In the genomic region with DNA sequence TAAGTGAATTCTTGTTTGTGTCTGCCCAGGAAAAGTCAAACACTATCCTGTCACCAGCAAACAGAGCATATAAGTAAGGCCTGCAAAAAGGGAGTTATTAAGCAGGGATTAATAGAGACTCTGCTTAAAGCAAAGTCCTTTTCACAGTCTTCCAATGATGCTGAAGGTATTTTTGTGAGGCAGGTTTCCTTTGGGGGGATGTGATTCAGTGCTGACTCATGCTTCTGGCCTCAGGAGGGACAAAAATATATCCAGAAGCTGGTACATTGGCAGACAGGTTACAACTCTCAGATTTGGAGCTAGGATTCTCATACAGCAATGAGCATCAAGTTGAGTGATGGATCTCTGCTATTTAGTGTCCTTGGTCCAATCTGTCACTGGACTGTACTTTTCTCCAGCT, we compare ENCODE assay signal across 21 mouse cellular contexts.
A peak's percentile ranks its signal among the peaks of the same experiment; 100 is the strongest.
DNase-seq lines count a peak whose midpoint lies in the region; ATAC-seq lines count a peak whose summit lies in the region.
"Had no signal": no experiment of that assay in that cellular context is flagged by ENCODE, and none has a peak within 500 bp of the region (broad histone marks: within the 10 kb centered on the region; RNA-seq: fewer than 3 reads in every experiment).

No protein-coding gene starts in this region.

- ATAC-seq in frontal cortex, adult (ENCODE audit: low TSS enrichment) = peak; percentile 90
- ATAC-seq: activated CD4-positive, CD25-positive, alpha-beta regulatory T cell, adult 4 months; CD4-positive, CD25-positive, alpha-beta regulatory T cell, adult 4 months; Patski had no signal

- DNase-seq in frontal cortex, postnatal 25 days (ENCODE audit: low spot score in 2 of 2) = no peak
- DNase-seq in right cerebral cortex, adult 18-20 months = peak; percentile 34
- no peak for DNase-seq in right cerebral cortex, postnatal 10 days (ENCODE audit: low spot score in 2 of 2)
- DNase-seq in right cerebral cortex, adult 2 months (ENCODE audit: low spot score in 2 of 2) = peak; percentile 15 to 24
- DNase-seq in right cerebral cortex, postnatal 14 days = no peak
- peak; percentile 72 for DNase-seq in brain, adult 2 months (ENCODE audit: low read depth, low spot score)
- no peak for DNase-seq in kidney, postnatal 4 days
- DNase-seq: adrenal gland, adult 2 months; adrenal gland, adult 8-10 months; adrenal gland, postnatal 10 days; adrenal gland, postnatal 14 days; adrenal gland, postnatal 25 days; adrenal gland, postnatal 36 days; B cell, adult 2 months; cerebellum, adult 11 months; cerebellum, adult 11-12 months; cerebellum, adult 18-20 months had no signal

Comparison
In these comparisons a context has a peak if more than half of its experiments do, and no peak if none do; other contexts are left out.
1. DNase-seq: peak in right cerebral cortex, adult 18-20 months (single experiment), right cerebral cortex, adult 2 months (2 of 2) and brain, adult 2 months (single experiment); none in frontal cortex, postnatal 25 days (0 of 2), right cerebral cortex, postnatal 10 days (0 of 2), right cerebral cortex, postnatal 14 days (single experiment) and kidney, postnatal 4 days (0 of 2).